Comparison of ENCODE assay signal across 8 mouse cellular contexts in genomic region chr16:30065077-30065476, GRCm38 (mm10). TPM values are rescaled to one million over a fixed set of nuclear protein-coding genes. Genes with fewer than 3 reads are reported as not detected.
DNase-seq lines count a peak whose midpoint lies in the region; ATAC-seq and TF ChIP-seq lines count a peak whose summit lies in the region.

No protein-coding gene starts in this region.

- H3K27ac ChIP-seq in hindbrain, embryonic 15.5 days (replicated peaks), result peak overlapping the region; percentile 63

- no peaks in the 10 kb centered on the region for H3K27me3 ChIP-seq in Patski
- peaks cover 36% of the 10 kb centered on the region for H3K27me3 ChIP-seq in hindbrain, embryonic 15.5 days
- H3K27me3 ChIP-seq in megakaryocyte, embryonic 14.5 days (replicated peaks), result peaks cover 46% of the 10 kb centered on the region

- H3K9ac ChIP-seq in hindbrain, embryonic 15.5 days, result peak overlapping the region; percentile 59

- peak overlapping the region; percentile 94 for H3K4me2 ChIP-seq in hindbrain, embryonic 15.5 days

- peak; percentile 10 for ATAC-seq in Patski
- ATAC-seq in hindbrain, embryonic 15.5 days (ENCODE audit: low FRiP score, low read depth), result peak; percentile 73

- POLR2A ChIA-PET in Patski (lab: Charles Lee), result interaction anchor here (0.7 to 1.7 kb wide), 9 partner anchors 9 to 336 kb away, joined by 3 to 7 read pairs (median 3); no protein-coding TSS in a partner anchor

- H3K9me3 ChIP-seq in hindbrain, embryonic 15.5 days, result no peaks in the 10 kb centered on the region
- no peaks in the 10 kb centered on the region for H3K9me3 ChIP-seq in megakaryocyte, embryonic 14.5 days

- peak overlapping the region; percentile 68 for H3K4me3 ChIP-seq in hindbrain, embryonic 15.5 days
- peak overlapping the region; percentile 95 for H3K4me3 ChIP-seq in megakaryocyte, embryonic 14.5 days (replicated peaks)

- DNase-seq in Patski (ENCODE audit: low read depth, low spot score), result no peak
- peak; percentile 58 to 77 for DNase-seq in cerebellum, postnatal 25 days
- peak; percentile 85 to 93 for DNase-seq in frontal cortex, postnatal 36 days (ENCODE audit: low spot score in 2 of 2)
- peak; percentile 68 to 91 for DNase-seq in left cerebral cortex, adult 9 months (ENCODE audit: low spot score in 2 of 2)
- DNase-seq in right cerebral cortex, postnatal 36 days (ENCODE audit: low spot score in 2 of 2), result peak; percentile 86 to 88
- peak; percentile 91 for DNase-seq in urinary bladder, postnatal 4 days (ENCODE audit: low spot score in 2 of 2)

- CTCF ChIA-PET in Patski (lab: Charles Lee), result interaction anchor here (1.0 to 1.9 kb wide), 2 partner anchors 277 to 331 kb away, joined by 3 to 7 read pairs; no protein-coding TSS in a partner anchor

- peaks cover 62% of the 10 kb centered on the region for H3K4me1 ChIP-seq in hindbrain, embryonic 15.5 days (replicated peaks)
- H3K4me1 ChIP-seq in megakaryocyte, embryonic 14.5 days, result peaks cover 78% of the 10 kb centered on the region

- no peak for TF ChIP-seq CTCF in Patski (IDR thresholded peaks at IDR 0.05)

- in situ Hi-C loops in Patski (cut with MboI; ENCODE audit: low pct_unique_long_range_greater_than_20kb), result loop anchor here (5.0 kb wide), 7 partner anchors 118 to 438 kb away; no protein-coding TSS in a partner anchor

- WGBS in hindbrain, embryonic 15.5 days, result under 1% methylated on average over 21 of the region's 21 CpGs

- no peaks in the 10 kb centered on the region for H3K36me3 ChIP-seq in hindbrain, embryonic 15.5 days
- H3K36me3 ChIP-seq in megakaryocyte, embryonic 14.5 days (replicated peaks; ENCODE audit: low read length), result peaks cover 4% of the 10 kb centered on the region

RNA-seq across cellular contexts. Expression of gene Hes1, which starts 0.9 kb away (rescaled TPM):
- polyA plus RNA-seq in Patski (2021), result 187 TPM
- 14.5 and 17.0 TPM in 2 replicates for polyA plus RNA-seq in hindbrain, embryonic 15.5 days (2015; fragmentation: Nextera tagmentation; extraction: Ambion mirVana)
- polyA plus RNA-seq in megakaryocyte, embryonic 14.5 days (2012; ENCODE audit: insufficient read depth, low replicate concordance), result 35.1 and 50.8 TPM in 2 replicates
